Mouse (Mus musculus) lung, postnatal 0 days (tissue): ENCODE data around the gene Sox5.

ENCODE experiments used
- CTCF ChIP-seq: IDR thresholded peaks from 2 replicates; pipeline ENCODE4 v1.5.1; 2016; ENCODE audit warnings: antibody characterized with exemption, mild to moderate bottlenecking
- EP300 ChIP-seq: IDR thresholded peaks from 2 replicates; pipeline ENCODE4 v1.6.1; 2016; ENCODE audit warnings: antibody characterized with exemption, mild to moderate bottlenecking, control low read depth

- no peak for TF ChIP-seq EP300
- TF ChIP-seq CTCF: no peak
These were observed 580.3 kb downstream of the Sox5 start for GRCm38 (mm10) chr6:144201402-144202040.
